Mouse (Mus musculus): ENCODE measurements around the gene Mpped2. TPM values are rescaled to one million over a fixed set of nuclear protein-coding genes. Genes with fewer than 3 reads are reported as not detected.

Gene Mpped2
- total RNA-seq, 1 experiment, result 3.3 TPM

DNA sequence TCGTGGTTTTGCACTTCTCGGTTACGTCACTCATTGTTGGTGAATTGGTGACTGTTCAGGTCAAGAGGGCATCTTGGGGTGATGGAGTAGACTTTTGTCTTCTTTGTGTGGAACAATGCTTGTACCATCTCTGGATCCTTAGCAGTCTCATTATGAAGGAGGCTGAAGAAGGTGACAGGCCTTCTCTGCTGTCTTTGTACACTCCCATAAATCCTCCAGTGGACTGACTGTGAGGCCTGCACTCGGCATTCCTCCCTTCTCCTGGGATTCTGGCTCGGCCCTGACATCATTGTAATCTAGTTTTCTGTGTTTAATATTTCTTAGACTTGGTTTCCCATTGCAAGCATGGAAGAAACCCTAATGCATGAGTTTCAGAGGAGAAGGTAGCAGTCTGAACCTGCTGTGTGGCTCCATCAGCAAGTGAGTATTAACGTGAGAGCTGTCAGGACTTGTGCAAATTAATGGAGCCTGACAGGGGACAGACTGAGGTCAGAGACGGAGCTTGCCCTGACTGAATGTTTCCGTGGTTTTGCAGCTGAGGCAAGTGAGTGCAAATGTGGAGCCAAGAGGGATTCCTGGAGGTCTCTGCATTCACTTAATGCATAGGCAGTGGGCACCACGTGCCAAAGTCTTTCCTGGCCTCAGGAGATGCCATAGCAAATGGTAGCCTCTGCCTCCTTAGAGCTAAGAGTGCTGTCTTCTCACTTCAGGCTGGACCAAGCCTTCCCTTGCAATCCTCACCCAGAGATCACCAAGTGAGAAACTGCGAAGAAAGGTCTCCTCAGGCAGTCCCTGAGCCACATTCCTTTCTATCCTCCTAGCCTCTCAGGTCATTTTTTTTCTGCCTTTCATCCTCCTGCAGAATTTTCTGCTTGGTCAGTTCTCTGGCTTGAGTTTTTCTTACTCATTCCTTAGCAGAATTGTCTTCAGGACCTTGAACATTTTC is 81.5 kb downstream of the Mpped2 start:
- TF ChIP-seq MAFK (IDR thresholded peaks at IDR 0.05; ENCODE audit: insufficient read depth, low read depth, low read length), result no peak
- no peak for TF ChIP-seq HCFC1 (IDR thresholded peaks at IDR 0.05; ENCODE audit: borderline replicate concordance, insufficient read depth, low read length)
- TF ChIP-seq CHD2 (IDR thresholded peaks at IDR 0.05; ENCODE audit: low read depth, low read length), result no peak
- no peak for TF ChIP-seq ZC3H11A (IDR thresholded peaks at IDR 0.05; ENCODE audit: borderline replicate concordance, low read depth, low read length)
- no peak for TF ChIP-seq ZNF384 (IDR thresholded peaks at IDR 0.05; ENCODE audit: low read depth, low read length)

DNA sequence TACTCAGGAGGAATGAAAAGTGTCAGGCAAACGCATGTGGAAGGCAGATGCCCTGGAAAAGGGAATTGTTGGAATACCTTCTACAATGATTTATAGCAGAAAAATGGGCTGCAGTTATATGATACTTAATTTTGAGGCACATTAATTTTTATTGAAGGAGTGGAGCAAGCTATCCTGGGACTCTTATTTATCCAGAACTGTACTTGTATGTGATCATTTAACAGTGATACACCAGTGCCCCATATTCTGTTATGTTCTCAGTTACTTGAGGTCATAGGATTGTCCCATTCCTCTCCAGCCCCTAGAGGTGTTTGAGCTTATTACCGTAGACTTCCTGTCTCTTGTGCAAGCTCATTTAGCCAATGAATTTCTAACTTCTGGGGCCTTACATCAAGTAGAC is 82.9 kb downstream of the Mpped2 start:
- in situ Hi-C loops (cut with MboI; ENCODE audit: low sequenced_read_pairs in 2 of 2, unreplicated experiment in 2 of 2), result no loop called here
- Histone ChIP-seq H3K27ac (ENCODE audit: insufficient read depth, low read depth, low read length, poor library complexity, severe bottlenecking) (no peak overlapping the region), H3K4me1 (ENCODE audit: control insufficient read depth in 2 of 2, insufficient read depth in 2 of 2, low read length in 2 of 2, poor library complexity in 1 of 2) (no peaks in the 10 kb centered on the region), H3K4me3 (ENCODE audit: insufficient read depth in 1 of 2, low read depth in 1 of 2, low read length in 2 of 2, poor library complexity in 1 of 2, severe bottlenecking in 1 of 2) (no peak overlapping the region), H3K9me3 (ENCODE audit: control insufficient read depth, insufficient read depth, low read depth, low read length) (no peaks in the 10 kb centered on the region), H3K36me3 (ENCODE audit: control insufficient read depth, insufficient read depth, low read length, poor library complexity, severe bottlenecking) (no peaks in the 10 kb centered on the region), H3K9ac (ENCODE audit: insufficient read depth, low read depth, low read length, poor library complexity, severe bottlenecking) (no peak overlapping the region)
- TF ChIP-seq ZNF384 (IDR thresholded peaks at IDR 0.05; ENCODE audit: low read depth, low read length) (no peak), MAFK (IDR thresholded peaks at IDR 0.05; ENCODE audit: insufficient read depth, low read depth, low read length) (no peak), ZC3H11A (IDR thresholded peaks at IDR 0.05; ENCODE audit: borderline replicate concordance, low read depth, low read length) (no peak), CHD2 (IDR thresholded peaks at IDR 0.05; ENCODE audit: low read depth, low read length) (no peak), HCFC1 (IDR thresholded peaks at IDR 0.05; ENCODE audit: borderline replicate concordance, insufficient read depth, low read length) (no peak)
- DNase-seq (ENCODE audit: low read depth, low spot score), result no peak

More for the DNA sequence above, 81.5 kb downstream of the Mpped2 start:
- no peaks in the 10 kb centered on the region for H3K36me3 ChIP-seq (ENCODE audit: control insufficient read depth, insufficient read depth, low read length, poor library complexity, severe bottlenecking)
- no peak for DNase-seq (ENCODE audit: low read depth, low spot score)
- no peak overlapping the region for H3K4me3 ChIP-seq (ENCODE audit: insufficient read depth in 1 of 2, low read depth in 1 of 2, low read length in 2 of 2, poor library complexity in 1 of 2, severe bottlenecking in 1 of 2)
- in situ Hi-C loops (cut with MboI; ENCODE audit: low sequenced_read_pairs in 2 of 2, unreplicated experiment in 2 of 2), result no loop called here
- no peaks in the 10 kb centered on the region for H3K9me3 ChIP-seq (ENCODE audit: control insufficient read depth, insufficient read depth, low read depth, low read length)
- H3K4me1 ChIP-seq (ENCODE audit: control insufficient read depth in 2 of 2, insufficient read depth in 2 of 2, low read length in 2 of 2, poor library complexity in 1 of 2), result no peaks in the 10 kb centered on the region
- H3K9ac ChIP-seq (ENCODE audit: insufficient read depth, low read depth, low read length, poor library complexity, severe bottlenecking), result no peak overlapping the region
- H3K27ac ChIP-seq (ENCODE audit: insufficient read depth, low read depth, low read length, poor library complexity, severe bottlenecking), result no peak overlapping the region

DNA sequence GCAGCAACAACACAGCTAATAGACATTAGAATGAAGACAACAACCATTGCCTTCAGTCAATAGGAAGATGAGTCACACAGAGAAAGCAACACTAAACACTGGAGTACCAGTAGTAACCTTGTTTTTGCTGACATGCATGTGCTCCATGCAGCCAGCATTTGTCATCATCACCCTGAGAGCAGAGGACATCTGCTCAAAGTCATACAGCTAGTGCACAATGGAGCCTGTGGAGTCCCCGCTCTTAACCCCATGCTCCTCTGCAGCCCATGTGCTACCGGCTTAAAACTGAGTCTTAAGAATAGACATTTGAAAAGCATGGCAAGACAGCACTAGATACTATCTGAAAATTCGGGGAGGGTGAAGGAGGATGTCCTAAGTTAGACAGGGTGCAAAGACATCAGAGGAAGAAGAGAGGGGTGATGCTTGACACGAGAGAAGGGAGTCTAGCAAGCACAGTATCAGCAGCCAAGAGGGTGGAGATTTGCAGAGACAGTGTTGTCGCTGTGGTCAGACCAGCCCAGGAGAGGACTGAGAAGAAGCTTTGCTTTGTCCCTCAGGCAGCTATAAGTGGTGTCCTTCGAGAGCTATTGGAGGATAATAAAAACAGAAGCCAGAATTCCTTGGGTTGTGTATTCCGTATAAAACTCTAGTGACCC is 85.9 kb downstream of the Mpped2 start:
- H3K9me3 ChIP-seq (ENCODE audit: control insufficient read depth, insufficient read depth, low read depth, low read length), result no peaks in the 10 kb centered on the region
- H3K9ac ChIP-seq (ENCODE audit: insufficient read depth, low read depth, low read length, poor library complexity, severe bottlenecking), result no peak overlapping the region
- no peaks in the 10 kb centered on the region for H3K4me1 ChIP-seq (ENCODE audit: control insufficient read depth in 2 of 2, insufficient read depth in 2 of 2, low read length in 2 of 2, poor library complexity in 1 of 2)
- DNase-seq (ENCODE audit: low read depth, low spot score), result no peak
- in situ Hi-C loops (cut with MboI; ENCODE audit: low sequenced_read_pairs in 2 of 2, unreplicated experiment in 2 of 2), result no loop called here
- no peaks in the 10 kb centered on the region for H3K36me3 ChIP-seq (ENCODE audit: control insufficient read depth, insufficient read depth, low read length, poor library complexity, severe bottlenecking)
- no peak for TF ChIP-seq HCFC1 (IDR thresholded peaks at IDR 0.05; ENCODE audit: borderline replicate concordance, insufficient read depth, low read length)
- TF ChIP-seq ZNF384 (IDR thresholded peaks at IDR 0.05; ENCODE audit: low read depth, low read length), result no peak
- TF ChIP-seq ZC3H11A (IDR thresholded peaks at IDR 0.05; ENCODE audit: borderline replicate concordance, low read depth, low read length), result no peak
- no peak for TF ChIP-seq MAFK (IDR thresholded peaks at IDR 0.05; ENCODE audit: insufficient read depth, low read depth, low read length)
- TF ChIP-seq CHD2 (IDR thresholded peaks at IDR 0.05; ENCODE audit: low read depth, low read length), result no peak
- H3K4me3 ChIP-seq (ENCODE audit: insufficient read depth in 1 of 2, low read depth in 1 of 2, low read length in 2 of 2, poor library complexity in 1 of 2, severe bottlenecking in 1 of 2), result no peak overlapping the region
- no peak overlapping the region for H3K27ac ChIP-seq (ENCODE audit: insufficient read depth, low read depth, low read length, poor library complexity, severe bottlenecking)

DNA sequence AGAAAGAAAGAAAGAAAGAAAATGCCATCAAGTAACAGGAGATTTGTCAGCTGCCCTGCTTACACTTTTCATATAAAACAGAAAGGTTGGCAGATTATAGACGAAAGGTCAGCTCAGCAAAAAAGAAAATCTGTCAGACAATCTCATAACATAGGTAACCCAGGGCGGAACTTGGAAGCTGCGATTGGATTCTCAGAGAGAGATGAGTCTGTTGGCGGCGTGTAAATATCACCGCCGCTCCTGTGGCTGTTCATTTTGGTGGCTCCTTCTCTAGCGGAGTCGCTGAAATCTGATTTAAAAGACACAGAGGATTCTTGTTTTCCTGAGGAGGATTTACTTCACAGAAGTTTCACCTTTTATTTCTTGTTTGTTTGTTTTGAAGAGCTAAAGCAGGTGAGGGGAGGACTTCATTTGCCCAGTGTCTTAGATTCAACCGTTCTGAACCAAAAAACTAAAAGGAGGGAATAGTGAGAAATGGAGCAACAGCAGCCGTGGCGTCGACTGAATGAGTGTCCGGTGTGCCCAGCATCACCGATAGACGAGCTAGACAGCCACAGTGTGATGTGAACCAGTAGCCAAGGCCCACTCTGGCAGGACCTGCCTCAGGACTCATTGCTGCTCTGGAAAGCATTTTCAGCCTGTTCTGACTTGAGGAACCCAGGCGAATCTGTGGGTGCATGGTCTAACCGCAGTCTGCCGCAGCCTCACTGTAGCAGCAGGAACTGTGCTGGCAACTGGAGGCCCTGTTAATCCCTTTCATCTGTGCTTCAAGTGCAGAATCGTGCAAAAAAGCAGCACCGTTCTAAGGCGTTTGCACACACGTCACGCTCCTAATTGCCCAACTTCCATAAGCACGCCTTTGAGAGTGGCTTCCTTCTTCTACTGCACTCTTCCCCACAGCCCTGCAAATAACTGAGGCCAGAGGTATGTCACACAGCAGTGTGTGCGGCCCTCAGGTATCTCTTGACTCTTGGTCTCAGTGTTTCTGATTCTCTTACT is 88.4 kb downstream of the Mpped2 start:
- no peak overlapping the region for H3K9ac ChIP-seq (ENCODE audit: insufficient read depth, low read depth, low read length, poor library complexity, severe bottlenecking)
- no peaks in the 10 kb centered on the region for H3K36me3 ChIP-seq (ENCODE audit: control insufficient read depth, insufficient read depth, low read length, poor library complexity, severe bottlenecking)
- H3K4me3 ChIP-seq (ENCODE audit: insufficient read depth in 1 of 2, low read depth in 1 of 2, low read length in 2 of 2, poor library complexity in 1 of 2, severe bottlenecking in 1 of 2), result no peak overlapping the region
- DNase-seq (ENCODE audit: low read depth, low spot score), result no peak
- no peak for TF ChIP-seq CHD2 (IDR thresholded peaks at IDR 0.05; ENCODE audit: low read depth, low read length)
- TF ChIP-seq HCFC1 (IDR thresholded peaks at IDR 0.05; ENCODE audit: borderline replicate concordance, insufficient read depth, low read length), result no peak
- no peak for TF ChIP-seq ZC3H11A (IDR thresholded peaks at IDR 0.05; ENCODE audit: borderline replicate concordance, low read depth, low read length)
- no peak for TF ChIP-seq MAFK (IDR thresholded peaks at IDR 0.05; ENCODE audit: insufficient read depth, low read depth, low read length)
- TF ChIP-seq ZNF384 (IDR thresholded peaks at IDR 0.05; ENCODE audit: low read depth, low read length), result no peak
- in situ Hi-C loops (cut with MboI; ENCODE audit: low sequenced_read_pairs in 2 of 2, unreplicated experiment in 2 of 2), result no loop called here
- no peak overlapping the region for H3K27ac ChIP-seq (ENCODE audit: insufficient read depth, low read depth, low read length, poor library complexity, severe bottlenecking)
- no peaks in the 10 kb centered on the region for H3K4me1 ChIP-seq (ENCODE audit: control insufficient read depth in 2 of 2, insufficient read depth in 2 of 2, low read length in 2 of 2, poor library complexity in 1 of 2)
- H3K9me3 ChIP-seq (ENCODE audit: control insufficient read depth, insufficient read depth, low read depth, low read length), result no peaks in the 10 kb centered on the region

All from ES-E14 (cell line).